Mouse (Mus musculus): ENCODE measurements around the gene Drc3.
"Not testable (repeated sequence)": the region's sequence is repeated elsewhere in the genome, so short reads cannot be mapped to it uniquely, and the experiment has no call there.

Gene Drc3

GRCm38 (mm10) chr11:60397172-60397571 is 44.0 kb downstream of the Drc3 start:
- DNase-seq = no peak

- no peak for DNase-seq
Observed at GRCm38 (mm10) chr11:60406606-60407005, 53.5 kb downstream of the Drc3 start.

- peak; percentile 81 to 84 for DNase-seq
Observed at GRCm38 (mm10) chr11:60412173-60412572, 59.0 kb downstream of the Drc3 start.

- DNase-seq = no peak
Observed at GRCm38 (mm10) chr11:60412921-60413320, 59.8 kb downstream of the Drc3 start.

GRCm38 (mm10) chr11:60416590-60416962 is 63.4 kb downstream of the Drc3 start:
- DNase-seq = no peak

- DNase-seq = peak; percentile 99
Observed at GRCm38 (mm10) chr11:60416963-60417716, 64.0 kb downstream of the Drc3 start, which contains the start of gene Gid4. Gene Gid4, plus strand, starts transcription at chr11:60417145.

- no peak for DNase-seq
Observed at GRCm38 (mm10) chr11:60417717-60418472, 64.8 kb downstream of the Drc3 start, which contains the start of gene Atpaf2. Gene Atpaf2, minus strand, starts transcription at chr11:60418457.

- peak in 1 of 2 experiments; percentile 9 for DNase-seq
Observed at GRCm38 (mm10) chr11:60418473-60418803, 65.3 kb downstream of the Drc3 start.

GRCm38 (mm10) chr11:60422046-60422668 is 69.0 kb downstream of the Drc3 start:
- peak; percentile 21 to 29 for DNase-seq

GRCm38 (mm10) chr11:60423006-60423405 is 69.9 kb downstream of the Drc3 start:
- no peak for DNase-seq

GRCm38 (mm10) chr11:60426417-60426816 is 73.3 kb downstream of the Drc3 start:
- DNase-seq = no peak

- DNase-seq = no peak
Observed at GRCm38 (mm10) chr11:60427628-60428027, 74.5 kb downstream of the Drc3 start.

GRCm38 (mm10) chr11:60433501-60433900 is 80.4 kb downstream of the Drc3 start:
- DNase-seq = no peak

GRCm38 (mm10) chr11:60435133-60435532 is 82.0 kb downstream of the Drc3 start:
- DNase-seq = no peak

- no peak for DNase-seq
Observed at GRCm38 (mm10) chr11:60436618-60437017, 83.5 kb downstream of the Drc3 start.

GRCm38 (mm10) chr11:60439621-60440020 is 86.5 kb downstream of the Drc3 start:
- not testable (repeated sequence) for DNase-seq

- no peak for DNase-seq
Observed at GRCm38 (mm10) chr11:60440176-60440575, 87.0 kb downstream of the Drc3 start.

GRCm38 (mm10) chr11:60442896-60443295 is 89.8 kb downstream of the Drc3 start:
- DNase-seq = no peak
